Mouse (Mus musculus) E14TG2a.4 (cell line): ENCODE measurements around the gene Cass4.

Source experiments
- CTCF ChIP-seq: conservative IDR thresholded peaks from 2 replicates; pipeline ENCODE4 v1.5.1; 2014; ENCODE audit warnings: low read length
- NANOG ChIP-seq: IDR thresholded peaks from 2 replicates; pipeline ENCODE4 v1.6.1; 2014; ENCODE audit warnings: borderline replicate concordance, low read length, mixed read lengths

GRCm38 (mm10) chr2:172401116-172401825 is 7.7 kb downstream of the Cass4 start:
- TF ChIP-seq CTCF = no peak
- no peak for TF ChIP-seq NANOG
